Mouse (Mus musculus) midbrain, embryonic 11.5 days (tissue): Measurements from ENCODE around the gene Pnck. TPM values are rescaled to one million over a fixed set of nuclear protein-coding genes. Genes with fewer than 3 reads are reported as not detected.

ENCODE experiments used
- ATAC-seq: fragments of 200-750 bp; cut with Nextera tagmentation; 2 replicates; pipeline ENCODE4 v1.8.0; 2017; ENCODE audit warnings: moderate TSS enrichment, moderate library complexity; ENCODE audit not compliant: low FRiP score
- DNase-seq: peaks from one replicate; pipeline ENCODE4 v3.0.0; 2015; ENCODE audit warnings: low spot score; ENCODE audit errors: missing footprints
- H3K27ac ChIP-seq: fragments of 300-500 bp; sonication (generic); 2 replicates; pipeline ENCODE4 v1.5.1; 2014; ENCODE audit warnings: low read depth, low read length
- H3K27me3 ChIP-seq: fragments of 300-500 bp; sonication (generic); 2 replicates; pipeline ENCODE4 v1.6.1; 2014; ENCODE audit warnings: mild to moderate bottlenecking, low read length, moderate library complexity, mixed read lengths; ENCODE audit not compliant: control insufficient read depth, insufficient read depth
- H3K36me3 ChIP-seq: fragments of 300-500 bp; sonication (generic); 2 replicates; pipeline ENCODE4 v1.6.1; 2014; ENCODE audit warnings: mild to moderate bottlenecking, low read length, moderate library complexity, mixed read lengths; ENCODE audit not compliant: control insufficient read depth, insufficient read depth
- H3K4me1 ChIP-seq: fragments of 300-500 bp; sonication (generic); 2 replicates; pipeline ENCODE4 v1.6.1; 2014; ENCODE audit warnings: low read length; ENCODE audit not compliant: control insufficient read depth, insufficient read depth
- H3K4me2 ChIP-seq: fragments of 300-500 bp; sonication (generic); 2 replicates; pipeline ENCODE4 v1.6.1; 2014; ENCODE audit warnings: mild to moderate bottlenecking, moderate library complexity
- H3K4me3 ChIP-seq: fragments of 300-500 bp; sonication (generic); 2 replicates; pipeline ENCODE4 v1.5.1; 2014; ENCODE audit warnings: low read depth, low read length
- H3K9ac ChIP-seq: fragments of 300-500 bp; sonication (generic); 2 replicates; pipeline ENCODE4 v1.6.1; 2014; ENCODE audit warnings: low read length
- H3K9me3 ChIP-seq: fragments of 300-500 bp; sonication (generic); 2 replicates; pipeline ENCODE4 v1.6.1; 2016; ENCODE audit warnings: low read length; ENCODE audit not compliant: control insufficient read depth
- WGBS: fragments of 180-500 bp; shearing (Covaris S2); extraction: QIAGEN DNeasy Blood & Tissue Kit; methylation state at CpG from one replicate; pipeline ENCODE4 v1.1.7; 2014; 5-methylcytosine and 5-hydroxymethylcytosine counted together
- polyA plus RNA-seq: library from polyadenylated mRNA; unstranded; fragments of >200 nt; fragmentation: Nextera tagmentation; extraction: Ambion mirVana; gene quantifications from 2 replicates; pipeline ENCODE4 v1.2.1, GENCODE M21; 2014

Pnck gene
- polyA plus RNA-seq, 1 experiment from 2014 or later, result 14.5 TPM

- no peaks in the 10 kb centered on the region for H3K27me3 ChIP-seq
- peak overlapping the region; percentile 57 for H3K4me3 ChIP-seq
- peaks cover 3% of the 10 kb centered on the region; the same call in 1 of the 2 replicates for H3K4me1 ChIP-seq
- no peaks in the 10 kb centered on the region; the same call in 1 of the 2 replicates for H3K36me3 ChIP-seq
- no peaks in the 10 kb centered on the region for H3K9me3 ChIP-seq
- DNase-seq, result peak; percentile 88
- peak; percentile 48 for ATAC-seq
- 20% methylated on average over 20 of the region's 20 CpGs for WGBS
- H3K9ac ChIP-seq, result peak overlapping the region; percentile 70
- peak overlapping the region; percentile 68 for H3K4me2 ChIP-seq
- H3K27ac ChIP-seq, result no peak overlapping the region
These were observed 14.2 kb upstream of the Pnck start for GRCm38 (mm10) chrX:73673968-73674661.

DNA sequence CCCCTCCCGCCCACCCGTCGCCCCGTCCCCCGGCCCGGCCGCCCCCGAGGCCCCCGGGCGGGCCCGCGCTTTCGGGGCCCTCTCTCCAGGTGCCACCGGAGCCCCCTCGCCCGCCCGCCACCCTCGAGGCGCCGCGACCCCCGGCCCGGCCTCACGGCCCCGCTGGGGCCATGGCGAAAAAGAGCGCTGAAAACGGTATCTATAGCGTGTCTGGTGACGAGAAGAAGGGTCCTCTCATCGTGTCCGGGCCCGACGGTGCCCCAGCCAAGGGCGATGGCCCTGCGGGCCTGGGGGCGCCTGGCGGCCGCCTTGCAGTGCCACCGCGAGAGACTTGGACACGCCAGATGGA lies 13.7 kb upstream of the Pnck start:
- Histone ChIP-seq H3K27me3 (no peaks in the 10 kb centered on the region), H3K36me3 (no peaks in the 10 kb centered on the region; the same call in 1 of the 2 replicates), H3K9me3 (no peaks in the 10 kb centered on the region), H3K4me2 (peak overlapping the region; percentile 68), H3K27ac (no peak overlapping the region), H3K4me3 (peak overlapping the region; percentile 57), H3K4me1 (peaks cover 3% of the 10 kb centered on the region; the same call in 1 of the 2 replicates), H3K9ac (peak overlapping the region; percentile 70)
- 3% methylated on average over 13 of the region's 42 CpGs for WGBS
- ATAC-seq (peak; percentile 6; the same call in 1 of the 2 replicates), DNase-seq (no peak)

GRCm38 (mm10) chrX:73672879-73673618 lies 13.1 kb upstream of the Pnck start, which contains the start of gene Slc6a8:
Gene Slc6a8, plus strand, starts transcription at chrX:73673150.
- peak; percentile 93 for DNase-seq
- Histone ChIP-seq H3K27ac (no peak within 1 kb of the TSS), H3K9ac (peak within 1 kb of the TSS; percentile 70), H3K27me3 (no peaks in the 10 kb centered on the region), H3K36me3 (no peaks in the 10 kb centered on the region; the same call in 1 of the 2 replicates), H3K4me2 (peak within 1 kb of the TSS; percentile 68), H3K9me3 (no peaks in the 10 kb centered on the region), H3K4me3 (peak within 1 kb of the TSS; percentile 57), H3K4me1 (peaks cover 3% of the 10 kb centered on the region; the same call in 1 of the 2 replicates)
- peak; percentile 78 for ATAC-seq
- WGBS, result 13% methylated on average over 36 of the region's 72 CpGs

DNA sequence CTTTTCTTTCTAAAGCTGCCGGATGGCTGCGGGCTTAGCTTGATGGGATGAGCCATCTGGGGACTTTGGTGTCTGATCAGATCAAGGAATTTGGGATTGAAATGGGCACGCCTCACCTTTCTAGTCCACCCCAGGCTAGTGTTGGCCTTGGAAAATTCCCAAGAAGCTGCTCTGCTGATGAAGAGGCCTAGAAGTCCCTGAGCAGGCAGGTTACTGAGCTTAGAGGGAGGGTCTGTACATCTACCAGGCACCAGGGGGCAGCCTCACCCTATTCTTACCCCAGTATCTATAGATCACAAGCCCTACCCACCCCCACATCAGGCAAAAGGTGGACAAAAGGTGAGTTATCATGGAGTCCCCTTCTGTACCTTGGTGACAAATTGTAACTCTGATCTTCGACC lies 12.1 kb upstream of the Pnck start:
- WGBS, result 75% methylated on average over 4 of the region's 4 CpGs
- Histone ChIP-seq H3K9me3 (no peaks in the 10 kb centered on the region), H3K4me3 (no peak overlapping the region), H3K9ac (no peak overlapping the region), H3K27ac (no peak overlapping the region), H3K27me3 (no peaks in the 10 kb centered on the region), H3K4me2 (no peak overlapping the region), H3K36me3 (no peaks in the 10 kb centered on the region; the same call in 1 of the 2 replicates), H3K4me1 (peaks cover 3% of the 10 kb centered on the region; the same call in 1 of the 2 replicates)
- DNase-seq (peak; percentile 87), ATAC-seq (peak; percentile 59; the same call in 1 of the 2 replicates)

DNA sequence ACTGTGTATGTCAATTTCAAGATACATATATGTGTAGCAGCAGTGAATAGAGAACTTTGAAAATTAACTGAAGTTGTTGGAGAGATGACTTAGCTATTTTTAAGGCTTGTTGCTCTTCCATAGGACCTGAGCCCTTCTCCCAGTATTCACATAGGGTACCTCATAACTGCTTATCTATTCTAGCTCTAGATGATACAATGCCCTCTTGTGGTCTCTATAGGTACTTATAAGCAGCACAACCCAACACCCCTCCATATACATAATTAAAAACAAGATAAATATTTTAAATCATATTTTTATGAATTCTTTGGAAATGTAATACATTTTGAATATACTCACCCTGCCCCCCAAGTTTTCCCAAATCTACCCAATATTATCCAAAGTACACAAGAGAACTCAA lies 3.2 kb upstream of the Pnck start:
- H3K9me3 ChIP-seq, result no peaks in the 10 kb centered on the region
- no peak overlapping the region for H3K4me3 ChIP-seq
- H3K4me2 ChIP-seq, result no peak overlapping the region
- H3K4me1 ChIP-seq, result peaks cover 3% of the 10 kb centered on the region; the same call in 1 of the 2 replicates
- H3K27me3 ChIP-seq, result no peaks in the 10 kb centered on the region
- no peak overlapping the region for H3K9ac ChIP-seq
- H3K36me3 ChIP-seq, result no peaks in the 10 kb centered on the region
- no peak for ATAC-seq
- DNase-seq, result no peak
- H3K27ac ChIP-seq, result no peak overlapping the region

- no peaks in the 10 kb centered on the region for H3K36me3 ChIP-seq
- H3K4me3 ChIP-seq, result peak overlapping the region; percentile 45
- DNase-seq, result no peak
- 74% methylated on average over 3 of the region's 3 CpGs for WGBS
- no peaks in the 10 kb centered on the region for H3K27me3 ChIP-seq
- no peak for ATAC-seq
- H3K27ac ChIP-seq, result no peak overlapping the region
- H3K9ac ChIP-seq, result peak overlapping the region; percentile 59
- H3K9me3 ChIP-seq, result no peaks in the 10 kb centered on the region
- H3K4me1 ChIP-seq, result peaks cover 3% of the 10 kb centered on the region; the same call in 1 of the 2 replicates
- peak overlapping the region; percentile 62 for H3K4me2 ChIP-seq
These were observed 358 bp upstream of the Pnck start for GRCm38 (mm10) chrX:73660284-73660665.

GRCm38 (mm10) chrX:73658936-73659574 lies 862 bp downstream of the Pnck start:
- DNase-seq (no peak), ATAC-seq (peak; percentile 45)
- Histone ChIP-seq H3K9ac (peak overlapping the region; percentile 59; the same call in 1 of the 2 replicates), H3K4me3 (peak overlapping the region; percentile 45), H3K4me1 (peaks cover 3% of the 10 kb centered on the region; the same call in 1 of the 2 replicates), H3K4me2 (peak overlapping the region; percentile 62), H3K27ac (no peak overlapping the region), H3K27me3 (no peaks in the 10 kb centered on the region), H3K9me3 (no peaks in the 10 kb centered on the region), H3K36me3 (no peaks in the 10 kb centered on the region)
- 65% methylated on average over 13 of the region's 13 CpGs for WGBS

GRCm38 (mm10) chrX:73658391-73658790 lies 1.5 kb downstream of the Pnck start:
- no peak for ATAC-seq
- no peaks in the 10 kb centered on the region for H3K9me3 ChIP-seq
- WGBS, result 47% methylated on average over 7 of the region's 7 CpGs
- no peaks in the 10 kb centered on the region for H3K36me3 ChIP-seq
- peaks cover 3% of the 10 kb centered on the region; the same call in 1 of the 2 replicates for H3K4me1 ChIP-seq
- H3K9ac ChIP-seq, result no peak overlapping the region
- H3K27me3 ChIP-seq, result no peaks in the 10 kb centered on the region; the same call in 1 of the 2 replicates
- no peak for DNase-seq
- H3K27ac ChIP-seq, result no peak overlapping the region
- no peak overlapping the region for H3K4me3 ChIP-seq
- no peak overlapping the region for H3K4me2 ChIP-seq
